Comparison of ENCODE assay signal across 20 mouse cellular contexts in genomic region chr16:30435393-30435792, GRCm38 (mm10). TPM values are rescaled to one million over a fixed set of nuclear protein-coding genes. Genes with fewer than 3 reads are reported as not detected.
A peak's percentile ranks its signal among the peaks of the same experiment; 100 is the strongest.
DNase-seq lines count a peak whose midpoint lies in the region; ATAC-seq and TF ChIP-seq lines count a peak whose summit lies in the region.
"Had no signal": no experiment of that assay in that cellular context is flagged by ENCODE, and none has a peak within 500 bp of the region (broad histone marks: within the 10 kb centered on the region; RNA-seq: fewer than 3 reads in every experiment).

No protein-coding gene starts in this region.

- H3K27me3 ChIP-seq in lung, postnatal 0 days (replicated peaks; ENCODE audit: insufficient read depth, low read length), result no peaks in the 10 kb centered on the region
- H3K27me3 ChIP-seq in stomach, postnatal 0 days (ENCODE audit: control insufficient read depth, insufficient read depth, low read length), result no peaks in the 10 kb centered on the region
- H3K27me3 ChIP-seq: embryonic facial prominence, embryonic 12.5 days; hindbrain, embryonic 15.5 days; intestine, embryonic 15.5 days; liver, embryonic 15.5 days; stomach, embryonic 15.5 days had no signal

- H3K9me3 ChIP-seq in lung, postnatal 0 days (ENCODE audit: low read length), result no peaks in the 10 kb centered on the region
- H3K9me3 ChIP-seq in stomach, postnatal 0 days (ENCODE audit: control insufficient read depth, low read length), result no peaks in the 10 kb centered on the region
- H3K9me3 ChIP-seq: embryonic facial prominence, embryonic 12.5 days; hindbrain, embryonic 15.5 days; intestine, embryonic 15.5 days; liver, embryonic 15.5 days; stomach, embryonic 15.5 days had no signal

- peak; percentile 67 for ATAC-seq in lung, postnatal 0 days
- no peak for ATAC-seq in stomach, postnatal 0 days (ENCODE audit: low FRiP score, low TSS enrichment)
- ATAC-seq: activated CD4-positive, CD25-positive, alpha-beta regulatory T cell, adult 4 months; forebrain, embryonic 14.5 days; intestine, embryonic 15.5 days had no signal

- peak; percentile 70 for TF ChIP-seq EP300 in lung, postnatal 0 days (IDR thresholded peaks at IDR 0.05)
- TF ChIP-seq EP300 in stomach, postnatal 0 days (optimal IDR thresholded peaks at IDR 0.05), result no peak

- H3K4me2 ChIP-seq in lung, postnatal 0 days (replicated peaks; ENCODE audit: low read depth, low read length), result no peak overlapping the region
- H3K4me2 ChIP-seq in stomach, postnatal 0 days (replicated peaks; ENCODE audit: low read depth), result no peak overlapping the region
- H3K4me2 ChIP-seq: embryonic facial prominence, embryonic 12.5 days; heart, embryonic 11.5 days; hindbrain, embryonic 15.5 days; intestine, embryonic 15.5 days; liver, embryonic 15.5 days; stomach, embryonic 15.5 days had no signal

- 24% methylated on average over 4 of the region's 4 CpGs for WGBS in lung, postnatal 0 days
- WGBS in stomach, postnatal 0 days, result 52% methylated on average over 4 of the region's 4 CpGs

- H3K36me3 ChIP-seq in lung, postnatal 0 days (ENCODE audit: insufficient read depth, low read length), result no peaks in the 10 kb centered on the region
- H3K36me3 ChIP-seq in stomach, postnatal 0 days (ENCODE audit: control insufficient read depth, insufficient read depth, low read length), result no peaks in the 10 kb centered on the region
- H3K36me3 ChIP-seq: embryonic facial prominence, embryonic 12.5 days; hindbrain, embryonic 15.5 days; intestine, embryonic 15.5 days; liver, embryonic 15.5 days; stomach, embryonic 15.5 days had no signal

- H3K27ac ChIP-seq in lung, postnatal 0 days (ENCODE audit: low read length), result no peak overlapping the region
- no peak overlapping the region for H3K27ac ChIP-seq in stomach, postnatal 0 days (replicated peaks)
- H3K27ac ChIP-seq: embryonic facial prominence, embryonic 12.5 days; hindbrain, embryonic 15.5 days; intestine, embryonic 15.5 days; liver, embryonic 15.5 days; stomach, embryonic 15.5 days had no signal

- peak; percentile 45 for DNase-seq in kidney, postnatal 10 days
- DNase-seq in kidney, adult 11 months, result no peak
- DNase-seq in ZHBTc4 (ENCODE audit: low read depth, low spot score), result peak; percentile 30
- peak; percentile 68 for DNase-seq in lung, postnatal 0 days (ENCODE audit: low spot score)
- DNase-seq in stomach, postnatal 0 days (ENCODE audit: low spot score), result peak; percentile 47
- DNase-seq in cerebellum, adult 11 months, result no peak
- no peak for DNase-seq in testis, postnatal 14 days (ENCODE audit: low spot score)
- DNase-seq: adrenal gland, postnatal 10 days; gastrocnemius, postnatal 14 days; heart, postnatal 36 days had no signal

- H3K4me1 ChIP-seq in lung, postnatal 0 days (ENCODE audit: insufficient read depth, low read depth, low read length), result no peaks in the 10 kb centered on the region
- H3K4me1 ChIP-seq in stomach, postnatal 0 days (replicated peaks; ENCODE audit: control insufficient read depth, insufficient read depth), result no peaks in the 10 kb centered on the region
- H3K4me1 ChIP-seq: embryonic facial prominence, embryonic 12.5 days; hindbrain, embryonic 15.5 days; stomach, embryonic 15.5 days had no signal

- H3K4me3 ChIP-seq in lung, postnatal 0 days (ENCODE audit: low read depth, low read length), result no peak overlapping the region
- no peak overlapping the region for H3K4me3 ChIP-seq in stomach, postnatal 0 days (ENCODE audit: low read depth, low read length)
- H3K4me3 ChIP-seq: embryonic facial prominence, embryonic 12.5 days; erythroblast, embryonic 14.5 days; hindbrain, embryonic 15.5 days; intestine, embryonic 15.5 days; liver, embryonic 15.5 days; megakaryocyte, embryonic 14.5 days; stomach, embryonic 15.5 days had no signal

- no peak for TF ChIP-seq CTCF in lung, postnatal 0 days (IDR thresholded peaks at IDR 0.05)
- no peak for TF ChIP-seq CTCF in stomach, postnatal 0 days (IDR thresholded peaks at IDR 0.05; ENCODE audit: low read depth)

- H3K9ac ChIP-seq in lung, postnatal 0 days (replicated peaks; ENCODE audit: low read depth), result no peak overlapping the region
- H3K9ac ChIP-seq in stomach, postnatal 0 days (ENCODE audit: low read length), result no peak overlapping the region
- H3K9ac ChIP-seq: embryonic facial prominence, embryonic 12.5 days; hindbrain, embryonic 15.5 days; intestine, embryonic 15.5 days; liver, embryonic 15.5 days; stomach, embryonic 15.5 days had no signal

RNA-seq across cellular contexts. Expression of gene Atp13a3, which starts 29.6 kb away (rescaled TPM):
- polyA plus RNA-seq in lung, postnatal 0 days (2015; fragmentation: Nextera tagmentation; extraction: Ambion mirVana), result 18.9 and 19.3 TPM in 2 replicates
- polyA plus RNA-seq in stomach, postnatal 0 days (2015; fragmentation: Nextera tagmentation; extraction: Ambion mirVana), result 7.5 and 7.7 TPM in 2 replicates

Comparison
In these comparisons a context has a peak if more than half of its experiments do, and no peak if none do; other contexts are left out.
1. DNase-seq: peak in kidney, postnatal 10 days (single experiment), ZHBTc4 (single experiment), lung, postnatal 0 days (single experiment) and stomach, postnatal 0 days (single experiment); none in kidney, adult 11 months (single experiment), cerebellum, adult 11 months (single experiment) and testis, postnatal 14 days (single experiment).